Mouse (Mus musculus) neural tube, embryonic 10.5 days (tissue): ENCODE results near the gene Ipcef1.
"Not testable (repeated sequence)": the region's sequence is repeated elsewhere in the genome, so short reads cannot be mapped to it uniquely, and the experiment has no call there.

Experiments used
- DNase-seq: peaks from one replicate; pipeline ENCODE4 v3.0.0-alpha.2; 2017; ENCODE audit warnings: low spot score; ENCODE audit errors: extremely low spot score

Gene Ipcef1

GRCm38 (mm10) chr10:6890348-6891009, 161.8 kb downstream of the Ipcef1 start:
- no peak for DNase-seq

GRCm38 (mm10) chr10:6889640-6890245, 162.5 kb downstream of the Ipcef1 start:
- no peak for DNase-seq

- no peak for DNase-seq
Measured at GRCm38 (mm10) chr10:6885460-6885859, 166.8 kb downstream of the Ipcef1 start.

GRCm38 (mm10) chr10:6882041-6882440, 170.2 kb downstream of the Ipcef1 start:
- DNase-seq = not testable (repeated sequence)

GRCm38 (mm10) chr10:6878276-6878881, 173.9 kb downstream of the Ipcef1 start:
- no peak for DNase-seq

GRCm38 (mm10) chr10:6873917-6874316, 178.4 kb downstream of the Ipcef1 start:
- DNase-seq = no peak

- no peak for DNase-seq
Measured at GRCm38 (mm10) chr10:6871418-6872072, 180.7 kb downstream of the Ipcef1 start.

GRCm38 (mm10) chr10:6855812-6856211, 196.5 kb downstream of the Ipcef1 start:
- DNase-seq = no peak

- DNase-seq = no peak
Measured at GRCm38 (mm10) chr10:6848834-6849233, 203.4 kb downstream of the Ipcef1 start.

GRCm38 (mm10) chr10:6848162-6848754, 204.0 kb downstream of the Ipcef1 start:
- DNase-seq = peak; percentile 13

GRCm38 (mm10) chr10:6846283-6846682, 206.0 kb downstream of the Ipcef1 start:
- DNase-seq = no peak

- DNase-seq = no peak
Measured at GRCm38 (mm10) chr10:6842225-6842624, 210.1 kb downstream of the Ipcef1 start.
